Mouse (Mus musculus): ENCODE results near the gene Camkv.

Camkv gene

GRCm38 (mm10) chr9:107923956-107924355, 11.5 kb upstream of the Camkv start:
- DNase-seq (ENCODE audit: low read depth): peak; percentile 82

- no peak for DNase-seq (ENCODE audit: low read depth)
Measured at GRCm38 (mm10) chr9:107925251-107925650, 10.2 kb upstream of the Camkv start.

DNA sequence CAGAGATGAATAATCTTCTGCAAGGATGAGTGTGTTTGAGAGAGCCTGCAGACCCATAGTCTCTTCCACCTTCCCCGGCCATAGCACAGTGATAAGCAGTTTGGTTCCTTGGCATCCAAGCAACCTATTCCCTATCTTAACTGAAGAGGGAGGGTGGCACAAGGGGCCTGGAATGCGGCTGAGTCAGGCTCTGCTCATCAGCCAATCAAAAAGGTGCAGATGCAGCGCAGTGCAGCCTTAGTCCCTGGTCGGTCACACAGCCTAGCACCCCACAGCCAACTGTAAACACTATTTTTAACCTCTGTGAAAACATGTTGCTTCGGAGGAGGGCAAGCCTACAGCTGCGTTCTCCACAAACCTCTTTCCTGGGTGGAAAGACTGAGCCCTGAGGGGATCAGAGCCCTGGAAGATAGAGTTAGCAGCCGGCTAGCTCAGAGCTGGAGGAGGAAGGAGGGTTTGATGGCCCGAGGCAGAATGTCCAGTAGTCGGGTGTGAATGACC, 8.5 kb upstream of the Camkv start:
- DNase-seq (ENCODE audit: low read depth): peak; percentile 30

GRCm38 (mm10) chr9:107927749-107928148, 7.7 kb upstream of the Camkv start:
- DNase-seq (ENCODE audit: low read depth): no peak

DNA sequence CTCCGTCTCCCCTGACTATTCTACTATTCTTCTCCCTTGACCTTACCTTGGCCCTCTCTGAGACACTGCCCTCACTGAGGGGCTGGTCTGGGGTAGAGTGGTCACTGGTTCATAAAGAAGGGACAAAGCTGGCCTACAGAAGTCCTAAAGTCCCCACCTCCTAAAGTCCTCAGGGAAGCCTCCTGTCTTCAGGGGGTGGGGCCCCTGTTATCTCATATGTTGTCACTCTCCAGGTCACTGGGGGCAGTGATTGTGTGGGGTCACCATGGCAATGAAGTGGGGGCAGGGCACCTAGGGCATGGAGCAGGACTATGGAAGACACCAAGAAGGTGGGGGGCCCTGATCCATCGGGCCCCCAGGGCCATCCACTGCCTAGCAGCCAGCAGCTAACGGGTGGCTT, 7.3 kb upstream of the Camkv start, which contains the start of gene Actl11:
Gene Actl11, plus strand, starts transcription at position 301 of the 400 bp plus-strand sequence.
- no peak for DNase-seq (ENCODE audit: low read depth)

- no peak for DNase-seq (ENCODE audit: low read depth)
Measured at GRCm38 (mm10) chr9:107932221-107932620, 3.3 kb upstream of the Camkv start.

DNA sequence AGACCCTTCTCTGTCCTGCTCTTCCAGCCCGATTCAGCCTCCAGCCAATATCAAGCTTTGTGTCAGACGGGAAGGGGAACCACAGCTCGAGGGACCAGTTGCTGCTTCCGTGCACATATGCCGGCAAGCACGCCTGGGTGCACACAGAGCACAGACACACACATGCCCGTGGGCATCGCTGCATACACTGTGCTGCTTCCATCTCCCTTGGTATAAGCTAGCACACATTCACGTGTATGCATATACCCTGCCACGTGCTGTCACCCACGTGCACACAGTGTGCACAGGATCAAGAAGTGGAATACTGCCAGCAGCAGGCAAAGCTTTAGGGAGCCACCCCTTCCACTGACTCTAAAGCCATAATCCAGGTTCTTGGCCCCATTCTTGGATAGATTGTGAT, 1.3 kb upstream of the Camkv start:
- no peak for DNase-seq (ENCODE audit: low read depth)

DNA sequence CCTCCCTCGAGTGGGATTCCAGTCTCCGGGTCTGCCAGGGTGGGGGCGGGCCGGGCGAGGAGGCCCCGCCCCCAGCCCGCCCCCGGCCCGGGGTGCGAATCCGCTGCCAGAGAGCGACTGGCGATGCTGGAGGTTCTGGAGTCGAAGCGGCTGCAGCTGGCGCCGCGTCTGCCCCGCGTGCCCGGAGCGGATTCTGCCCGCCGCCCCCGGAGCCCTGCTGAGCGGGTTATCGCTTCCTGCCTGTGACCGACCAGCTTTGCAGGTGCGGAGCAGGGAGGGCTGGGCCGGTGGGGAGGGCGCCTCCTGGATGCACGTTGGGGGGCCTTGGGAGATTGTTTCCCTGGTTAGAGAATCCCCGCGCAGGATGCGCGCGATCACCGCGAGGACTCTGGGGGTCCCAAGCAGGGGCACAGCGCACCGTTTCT, 328 bp downstream of the Camkv start:
- no peak for DNase-seq (ENCODE audit: low read depth)

DNA sequence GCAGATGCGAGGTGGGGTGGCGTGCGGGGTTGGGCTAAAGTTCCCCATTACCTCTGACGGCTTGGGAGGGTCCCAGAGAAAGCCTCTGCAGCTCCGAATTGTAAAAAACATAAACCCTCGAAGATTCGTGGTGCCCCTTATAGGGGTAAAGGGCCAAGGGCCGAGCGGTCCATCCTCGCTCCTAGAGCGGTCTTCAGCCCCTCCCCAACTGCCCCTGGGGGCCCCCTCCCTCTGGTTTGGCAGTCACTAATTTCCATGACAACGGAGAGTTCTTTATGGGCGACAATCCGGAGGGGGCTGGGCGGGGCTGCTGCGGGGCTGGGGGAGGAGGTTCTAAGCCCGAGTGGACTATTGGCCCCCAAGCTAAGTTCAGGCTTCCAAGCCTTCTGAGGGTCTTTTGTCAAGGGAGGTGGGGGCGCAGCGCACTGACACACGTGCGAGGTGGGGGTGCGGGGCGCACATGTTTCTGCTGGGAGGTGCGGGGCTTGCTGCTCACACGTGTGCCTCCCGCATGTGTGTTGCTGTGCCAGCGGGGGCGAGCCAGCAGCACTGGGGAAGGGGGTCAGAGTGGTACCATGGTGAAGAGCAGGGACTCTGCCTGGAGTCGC, 845 bp downstream of the Camkv start:
- DNase-seq (ENCODE audit: low read depth): no peak

DNA sequence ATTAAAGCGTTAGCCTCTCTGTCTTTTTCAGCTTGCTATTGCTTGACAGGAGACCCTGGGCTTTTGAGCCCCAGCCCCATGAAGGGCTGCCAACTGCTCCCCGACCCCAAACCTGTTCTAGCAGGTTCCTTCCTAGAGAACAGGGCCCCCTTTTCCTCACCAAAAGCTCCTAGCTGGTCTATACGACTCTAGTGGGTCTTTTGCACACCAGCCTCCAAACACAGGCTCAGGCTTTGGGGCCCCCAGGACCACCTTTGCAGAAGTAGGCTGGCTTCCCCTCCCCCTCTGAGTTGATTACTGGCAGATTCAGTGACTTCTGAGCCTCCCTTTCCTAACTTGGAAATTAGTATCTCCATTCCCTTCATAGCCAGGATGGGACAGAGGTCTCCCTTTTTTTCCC, 1.4 kb downstream of the Camkv start:
- DNase-seq (ENCODE audit: low read depth): no peak

DNA sequence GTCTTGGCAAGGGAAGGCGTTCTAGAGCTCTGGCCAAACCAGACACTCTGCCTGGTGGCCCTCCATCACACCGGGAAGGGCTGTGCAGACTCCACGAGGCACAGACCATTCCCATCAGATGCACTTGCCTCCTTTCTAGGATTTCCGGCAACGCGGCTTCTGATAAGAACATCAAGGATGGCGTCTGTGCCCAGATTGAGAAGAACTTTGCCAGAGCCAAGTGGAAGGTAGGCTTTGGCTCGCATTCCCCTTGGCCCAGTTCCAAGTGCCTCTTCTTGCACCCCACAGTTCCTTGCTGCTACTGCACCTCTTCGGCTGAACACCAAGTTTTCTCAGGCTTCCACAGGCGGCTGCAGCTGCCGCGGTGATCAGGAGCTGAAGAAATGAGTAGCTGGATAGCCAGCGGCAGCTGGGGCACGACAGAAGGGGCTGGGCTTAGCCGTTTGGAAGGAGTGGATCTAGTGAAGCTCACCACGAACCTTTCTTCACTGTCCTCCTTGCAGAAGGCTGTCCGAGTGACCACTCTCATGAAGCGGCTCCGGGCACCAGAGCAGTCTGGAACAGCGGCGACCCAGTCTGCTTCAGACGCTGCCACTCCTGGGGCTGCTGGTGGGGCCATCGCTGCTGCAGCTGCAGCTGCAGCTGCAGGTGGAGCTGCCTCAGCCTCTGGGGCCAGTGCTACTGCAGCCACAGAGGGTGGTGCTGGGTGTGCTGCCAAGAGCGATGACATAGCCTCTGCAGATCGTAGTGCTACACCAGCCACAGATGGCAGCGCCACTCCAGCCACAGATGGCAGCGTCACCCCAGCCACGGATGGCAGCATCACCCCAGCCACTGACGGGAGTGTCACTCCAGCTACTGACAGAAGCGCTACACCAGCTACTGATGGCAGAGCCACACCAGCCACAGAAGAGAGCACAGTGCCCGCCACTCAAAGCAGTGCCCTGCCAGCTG, 12.0 kb downstream of the Camkv start:
- DNase-seq (ENCODE audit: low read depth): no peak

DNA sequence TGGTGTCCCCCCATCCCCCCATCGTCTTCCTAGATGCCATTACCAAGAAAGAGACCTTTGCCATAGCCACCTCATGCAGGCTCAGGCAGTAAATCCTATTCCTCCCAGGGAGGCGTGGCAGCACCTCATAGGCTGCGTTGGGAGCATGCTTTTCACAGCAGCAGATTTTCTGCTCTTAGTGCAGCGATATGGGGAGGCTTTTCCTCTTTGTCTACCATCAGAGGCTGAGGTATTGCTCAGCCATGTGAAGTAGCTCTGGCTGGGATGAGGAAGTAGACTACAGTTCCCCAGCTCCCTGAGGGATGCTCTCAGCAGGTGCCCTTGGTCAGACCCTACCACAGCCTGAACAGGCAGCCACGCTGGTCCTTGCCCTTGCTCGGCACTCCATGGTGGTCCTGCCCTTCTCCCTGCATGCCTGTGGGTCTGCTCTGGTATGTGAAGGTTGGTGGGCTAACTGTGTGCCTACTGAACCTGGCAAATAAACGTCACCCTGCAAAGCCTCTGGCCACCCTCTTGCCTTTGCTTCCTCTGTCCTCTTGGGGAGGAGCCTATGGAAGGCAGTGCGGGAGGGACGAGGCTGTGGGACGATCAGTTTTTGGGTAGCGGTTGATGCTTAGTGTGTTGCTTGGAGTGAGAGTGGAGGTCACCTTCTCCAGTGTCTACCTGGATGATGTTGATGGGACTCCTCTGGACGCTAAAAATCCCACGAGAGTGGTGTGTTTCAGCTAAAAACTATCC, 13.9 kb downstream of the Camkv start:
- DNase-seq (ENCODE audit: low read depth): no peak

DNA sequence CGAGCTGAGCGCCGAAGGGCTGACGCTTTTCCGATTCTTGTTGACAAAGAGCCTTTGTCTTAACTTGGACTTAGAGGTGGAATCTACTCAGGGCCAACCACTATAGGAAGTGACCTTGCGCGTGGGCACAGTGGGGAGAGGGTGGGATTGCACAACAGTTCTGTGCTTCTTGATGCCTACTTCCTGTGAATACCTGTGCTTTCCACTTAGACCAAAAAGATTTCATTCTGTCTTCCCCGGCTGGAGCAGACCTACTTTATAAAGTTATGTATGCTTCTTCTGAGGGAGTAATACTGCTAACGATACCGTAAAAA, 14.4 kb downstream of the Camkv start, which contains the start of gene Traip:
Gene Traip, plus strand, starts transcription at position 215 of the 314 bp plus-strand sequence.
- no peak for DNase-seq (ENCODE audit: low read depth)

GRCm38 (mm10) chr9:107950460-107951355, 15.2 kb downstream of the Camkv start:
- peak; percentile 93 for DNase-seq (ENCODE audit: low read depth)

- peak; percentile 87 for DNase-seq (ENCODE audit: low read depth)
Measured at GRCm38 (mm10) chr9:107955613-107956289, 20.3 kb downstream of the Camkv start.

GRCm38 (mm10) chr9:107957141-107957540, 21.7 kb downstream of the Camkv start:
- no peak for DNase-seq (ENCODE audit: low read depth)

- DNase-seq (ENCODE audit: low read depth): no peak
Measured at GRCm38 (mm10) chr9:107959896-107960295, 24.4 kb downstream of the Camkv start.

DNA sequence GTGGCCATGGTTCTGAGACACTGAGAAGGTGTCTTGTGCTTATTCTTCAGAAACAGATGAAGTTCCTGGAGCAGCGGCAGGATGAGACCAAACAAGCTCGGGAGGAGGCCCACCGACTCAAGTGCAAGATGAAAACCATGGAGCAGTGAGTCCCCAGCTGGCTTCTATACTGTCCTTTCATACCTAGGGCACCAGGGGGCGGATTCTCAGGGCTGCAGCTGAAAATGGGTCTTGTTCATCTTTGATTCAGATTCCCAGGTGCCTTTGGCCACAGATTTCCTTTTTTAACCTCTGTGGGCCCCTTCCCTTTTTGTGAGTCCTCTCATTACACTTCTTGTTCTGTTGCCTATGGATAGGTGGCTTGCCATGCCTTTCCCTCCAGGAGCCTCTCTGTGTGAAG, 25.5 kb downstream of the Camkv start:
- DNase-seq (ENCODE audit: low read depth): no peak

DNA sequence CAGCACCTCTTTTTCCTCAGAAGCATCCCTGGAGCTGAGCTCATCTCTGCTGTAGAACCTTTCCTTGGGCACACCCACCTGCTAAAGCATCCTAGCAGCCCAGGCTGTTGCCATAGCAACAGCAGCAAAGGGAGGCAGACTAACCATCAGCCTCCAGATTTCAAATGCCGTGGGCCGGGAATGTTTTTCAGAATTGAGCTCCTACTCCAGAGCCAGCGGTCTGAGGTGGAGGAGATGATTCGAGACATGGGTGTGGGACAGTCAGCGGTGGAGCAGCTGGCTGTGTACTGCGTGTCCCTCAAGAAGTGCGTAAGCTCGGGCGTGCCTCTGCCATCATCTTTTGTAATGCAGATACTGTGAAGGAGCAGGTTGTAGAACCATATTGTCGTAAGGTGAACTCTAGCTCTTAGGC, 25.9 kb downstream of the Camkv start:
- DNase-seq (ENCODE audit: low read depth): no peak

GRCm38 (mm10) chr9:107961881-107962280, 26.4 kb downstream of the Camkv start:
- peak; percentile 83 for DNase-seq (ENCODE audit: low read depth)

DNA sequence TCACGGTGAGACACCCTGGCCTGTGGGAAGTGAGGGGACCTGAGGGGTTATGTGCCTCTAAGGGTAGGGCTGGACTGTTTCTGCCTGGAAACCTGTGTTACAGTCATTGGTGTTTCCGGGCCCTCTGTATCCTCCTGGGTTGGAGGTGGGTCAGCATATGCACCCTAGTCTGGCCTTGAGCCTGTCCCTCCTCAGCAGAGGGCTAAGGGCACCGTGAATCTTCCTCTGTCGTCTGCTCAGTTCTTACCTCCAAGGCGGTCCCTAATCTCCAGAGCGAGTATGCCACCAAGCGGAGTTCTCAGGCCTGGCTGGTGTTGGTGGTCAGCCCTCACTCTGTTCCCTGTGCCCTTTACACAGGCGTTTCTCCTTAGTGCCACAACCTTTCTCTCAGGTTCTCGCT, 27.4 kb downstream of the Camkv start:
- DNase-seq (ENCODE audit: low read depth): no peak
